Mouse (Mus musculus) G1E (cell line): Measurements from ENCODE around the gene Tcp1.

Source experiments
- CTCF ChIP-seq: IDR thresholded peaks from 2 replicates; pipeline ENCODE4 v1.5.1; 2012; ENCODE audit warnings: low read depth, low read length, inconsistent platforms, mixed read lengths
- GATA1 ChIP-seq: IDR thresholded peaks from 2 replicates; pipeline ENCODE4 v1.6.1; 2012; ENCODE audit warnings: borderline replicate concordance, low read length, inconsistent platforms, mixed read lengths
- GATA2 ChIP-seq: IDR thresholded peaks from 2 replicates; pipeline ENCODE4 v1.6.1; 2012; ENCODE audit warnings: low read depth, low read length, inconsistent platforms, borderline replicate concordance
- POLR2AphosphoS5 ChIP-seq: IDR thresholded peaks from 2 replicates; pipeline ENCODE4 v1.6.1; 2012; ENCODE audit warnings: low read depth, low read length, inconsistent platforms; ENCODE audit not compliant: insufficient replicate concordance
- TAL1 ChIP-seq: conservative IDR thresholded peaks from 2 replicates; pipeline ENCODE4 v1.6.1; 2012; ENCODE audit warnings: low read depth, low read length, inconsistent platforms, mixed read lengths

DNA sequence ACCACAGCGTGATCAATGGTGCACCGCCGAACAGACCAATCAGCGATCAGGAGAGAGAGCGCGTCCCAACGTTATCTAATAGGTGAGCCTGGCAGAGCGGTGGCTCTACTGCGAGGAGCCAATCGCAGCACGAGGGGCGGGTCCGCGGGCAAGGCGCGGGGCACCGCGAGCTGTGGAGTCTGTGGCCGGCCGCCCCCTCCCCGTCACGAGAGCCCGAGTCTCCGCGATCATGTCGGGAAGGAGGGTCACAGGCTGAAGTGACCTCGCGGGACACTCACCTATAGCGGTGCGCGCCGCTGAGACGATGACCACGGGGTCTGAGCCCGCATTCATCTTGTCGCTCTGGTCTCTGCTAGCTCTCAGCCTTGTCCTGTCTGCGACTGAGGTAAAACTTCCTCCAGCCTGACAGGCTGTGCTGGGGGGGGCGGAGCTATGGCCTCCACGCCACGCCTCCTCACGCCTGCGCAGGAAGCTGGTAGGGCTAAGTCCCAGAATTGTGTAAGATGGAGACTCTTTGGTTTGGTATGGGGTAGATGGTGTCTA is 44.9 kb downstream of the Tcp1 start, which contains the start of gene Acat2:
- no peak for TF ChIP-seq CTCF
- no peak for TF ChIP-seq GATA2
- 0 out of 2 replicates have a peak, but pooled peaks have one; percentile 76 for TF ChIP-seq POLR2AphosphoS5
- no peak for TF ChIP-seq TAL1
- TF ChIP-seq GATA1: no peak
